Mouse (Mus musculus): ENCODE data around the gene Thbd. TPM values are rescaled to one million over a fixed set of nuclear protein-coding genes. Genes with fewer than 3 reads are reported as not detected.

Thbd gene
- polyA plus RNA-seq, 1 experiment = 11.2 TPM

- DNase-seq (ENCODE audit: extremely low spot score in 1 of 2, low spot score in 1 of 2) = no peak
These were observed 17.9 kb upstream of the Thbd start for GRCm38 (mm10) chr2:148425709-148426382.

- no peak for DNase-seq (ENCODE audit: extremely low spot score in 1 of 2, low spot score in 1 of 2)
These were observed 13.7 kb upstream of the Thbd start for GRCm38 (mm10) chr2:148421706-148422105.

- DNase-seq (ENCODE audit: extremely low spot score in 1 of 2, low spot score in 1 of 2) = no peak
These were observed 13.1 kb upstream of the Thbd start for GRCm38 (mm10) chr2:148421112-148421511.

- DNase-seq (ENCODE audit: extremely low spot score in 1 of 2, low spot score in 1 of 2) = no peak
These were observed 11.8 kb upstream of the Thbd start for GRCm38 (mm10) chr2:148419776-148420175.

- no peak for DNase-seq (ENCODE audit: extremely low spot score in 1 of 2, low spot score in 1 of 2)
These were observed 11.2 kb upstream of the Thbd start for GRCm38 (mm10) chr2:148419151-148419550.

- DNase-seq (ENCODE audit: extremely low spot score in 1 of 2, low spot score in 1 of 2) = no peak
These were observed 1.8 kb upstream of the Thbd start for GRCm38 (mm10) chr2:148409821-148410220.

- DNase-seq (ENCODE audit: extremely low spot score in 1 of 2, low spot score in 1 of 2) = peak in 1 of 2 experiments; percentile 81
These were observed 1.2 kb upstream of the Thbd start for GRCm38 (mm10) chr2:148409141-148409540.

GRCm38 (mm10) chr2:148408761-148409120 lies 753 bp upstream of the Thbd start:
- DNase-seq (ENCODE audit: extremely low spot score in 1 of 2, low spot score in 1 of 2) = no peak

- no peak for DNase-seq (ENCODE audit: extremely low spot score in 1 of 2, low spot score in 1 of 2)
These were observed 768 bp downstream of the Thbd start for GRCm38 (mm10) chr2:148406971-148407869.

- peak in 1 of 2 experiments; percentile 38 for DNase-seq (ENCODE audit: extremely low spot score in 1 of 2, low spot score in 1 of 2)
These were observed 1.6 kb downstream of the Thbd start for GRCm38 (mm10) chr2:148406160-148406970.

- DNase-seq (ENCODE audit: extremely low spot score in 1 of 2, low spot score in 1 of 2) = no peak
These were observed 3.1 kb downstream of the Thbd start for GRCm38 (mm10) chr2:148404906-148405305.

GRCm38 (mm10) chr2:148402227-148402626 lies 5.8 kb downstream of the Thbd start:
- no peak for DNase-seq (ENCODE audit: extremely low spot score in 1 of 2, low spot score in 1 of 2)

GRCm38 (mm10) chr2:148398901-148399685 lies 8.9 kb downstream of the Thbd start:
- no peak for DNase-seq (ENCODE audit: extremely low spot score in 1 of 2, low spot score in 1 of 2)

- DNase-seq (ENCODE audit: extremely low spot score in 1 of 2, low spot score in 1 of 2) = no peak
These were observed 10.2 kb downstream of the Thbd start for GRCm38 (mm10) chr2:148397784-148398100.

- DNase-seq (ENCODE audit: extremely low spot score in 1 of 2, low spot score in 1 of 2) = peak in 1 of 2 experiments; percentile 41
These were observed 10.8 kb downstream of the Thbd start for GRCm38 (mm10) chr2:148397015-148397783.

GRCm38 (mm10) chr2:148396209-148396608 lies 11.8 kb downstream of the Thbd start:
- peak in 1 of 2 experiments; percentile 37 for DNase-seq (ENCODE audit: extremely low spot score in 1 of 2, low spot score in 1 of 2)

- peak in 1 of 2 experiments; percentile 72 for DNase-seq (ENCODE audit: extremely low spot score in 1 of 2, low spot score in 1 of 2)
These were observed 12.6 kb downstream of the Thbd start, which contains the start of gene Sstr4 for GRCm38 (mm10) chr2:148395131-148396051. Gene Sstr4, plus strand, starts transcription at chr2:148395344.

GRCm38 (mm10) chr2:148393846-148394245 lies 14.1 kb downstream of the Thbd start:
- no peak for DNase-seq (ENCODE audit: extremely low spot score in 1 of 2, low spot score in 1 of 2)
